Mouse (Mus musculus): ENCODE data around the gene Map3k9.

The Map3k9 gene

GRCm38 (mm10) chr12:81781105-81781909 is at the start of gene Map3k9:
Gene Map3k9, minus strand, starts transcription at chr12:81781175.
- peak; percentile 77 for DNase-seq (ENCODE audit: low read depth, low spot score)

GRCm38 (mm10) chr12:81828355-81828754 is 47.4 kb upstream of the Map3k9 start:
- no peak for DNase-seq (ENCODE audit: low read depth, low spot score)

GRCm38 (mm10) chr12:81822778-81823480 is 42.0 kb upstream of the Map3k9 start:
- DNase-seq (ENCODE audit: low read depth, low spot score) = no peak

GRCm38 (mm10) chr12:81822176-81822575 is 41.2 kb upstream of the Map3k9 start:
- no peak for DNase-seq (ENCODE audit: low read depth, low spot score)

- peak; percentile 80 for DNase-seq (ENCODE audit: low read depth, low spot score)
These were observed 39.7 kb upstream of the Map3k9 start for GRCm38 (mm10) chr12:81820700-81821099.

GRCm38 (mm10) chr12:81817126-81817505 is 36.1 kb upstream of the Map3k9 start:
- no peak for DNase-seq (ENCODE audit: low read depth, low spot score)

- DNase-seq (ENCODE audit: low read depth, low spot score) = no peak
These were observed 35.6 kb upstream of the Map3k9 start for GRCm38 (mm10) chr12:81816330-81817125.

- no peak for DNase-seq (ENCODE audit: low read depth, low spot score)
These were observed 33.8 kb upstream of the Map3k9 start for GRCm38 (mm10) chr12:81814742-81815141.

GRCm38 (mm10) chr12:81810417-81810816 is 29.4 kb upstream of the Map3k9 start:
- DNase-seq (ENCODE audit: low read depth, low spot score) = no peak

- DNase-seq (ENCODE audit: low read depth, low spot score) = no peak
These were observed 27.6 kb upstream of the Map3k9 start for GRCm38 (mm10) chr12:81808596-81808995.

GRCm38 (mm10) chr12:81807953-81808352 is 27.0 kb upstream of the Map3k9 start:
- DNase-seq (ENCODE audit: low read depth, low spot score) = no peak

GRCm38 (mm10) chr12:81807529-81807837 is 26.5 kb upstream of the Map3k9 start:
- no peak for DNase-seq (ENCODE audit: low read depth, low spot score)

GRCm38 (mm10) chr12:81806759-81807528 is 26.0 kb upstream of the Map3k9 start:
- no peak for DNase-seq (ENCODE audit: low read depth, low spot score)

GRCm38 (mm10) chr12:81806114-81806513 is 25.1 kb upstream of the Map3k9 start:
- no peak for DNase-seq (ENCODE audit: low read depth, low spot score)

- no peak for DNase-seq (ENCODE audit: low read depth, low spot score)
These were observed 22.8 kb upstream of the Map3k9 start for GRCm38 (mm10) chr12:81803803-81804202.

- DNase-seq (ENCODE audit: low read depth, low spot score) = no peak
These were observed 22.0 kb upstream of the Map3k9 start for GRCm38 (mm10) chr12:81803016-81803415.

- no peak for DNase-seq (ENCODE audit: low read depth, low spot score)
These were observed 20.2 kb upstream of the Map3k9 start for GRCm38 (mm10) chr12:81801134-81801533.

GRCm38 (mm10) chr12:81796541-81796940 is 15.6 kb upstream of the Map3k9 start:
- no peak for DNase-seq (ENCODE audit: low read depth, low spot score)

- no peak for DNase-seq (ENCODE audit: low read depth, low spot score)
These were observed 11.7 kb upstream of the Map3k9 start for GRCm38 (mm10) chr12:81792511-81793218.

- no peak for DNase-seq (ENCODE audit: low read depth, low spot score)
These were observed 8.5 kb upstream of the Map3k9 start for GRCm38 (mm10) chr12:81789499-81789898.

GRCm38 (mm10) chr12:81788672-81789084 is 7.7 kb upstream of the Map3k9 start:
- DNase-seq (ENCODE audit: low read depth, low spot score) = peak; percentile 84
